Mouse (Mus musculus) E14TG2a.4 (cell line): ENCODE measurements around the gene Slc25a21.

Experiments
- CTCF ChIP-seq: conservative IDR thresholded peaks from 2 replicates; pipeline ENCODE4 v1.5.1; 2014; ENCODE audit warnings: low read length
- NANOG ChIP-seq: IDR thresholded peaks from 2 replicates; pipeline ENCODE4 v1.6.1; 2014; ENCODE audit warnings: borderline replicate concordance, low read length, mixed read lengths

GRCm38 (mm10) chr12:56877796-56878195 lies 319.5 kb downstream of the Slc25a21 start:
- TF ChIP-seq CTCF: no peak
- TF ChIP-seq NANOG: no peak
